Mouse (Mus musculus) neural tube, postnatal 0 days (tissue): Measurements from ENCODE around the gene Ctxn2. TPM values are rescaled to one million over a fixed set of nuclear protein-coding genes. Genes with fewer than 3 reads are reported as not detected.

Experiments used
- polyA plus RNA-seq: library from polyadenylated mRNA; unstranded; fragments of >200 nt; fragmentation: Nextera tagmentation; extraction: Ambion mirVana; gene quantifications from 2 replicates; pipeline ENCODE4 v1.2.1, GENCODE M21; 2015

Gene Ctxn2
- polyA plus RNA-seq: 62.6 and 66.3 TPM in 2 replicates

DNA sequence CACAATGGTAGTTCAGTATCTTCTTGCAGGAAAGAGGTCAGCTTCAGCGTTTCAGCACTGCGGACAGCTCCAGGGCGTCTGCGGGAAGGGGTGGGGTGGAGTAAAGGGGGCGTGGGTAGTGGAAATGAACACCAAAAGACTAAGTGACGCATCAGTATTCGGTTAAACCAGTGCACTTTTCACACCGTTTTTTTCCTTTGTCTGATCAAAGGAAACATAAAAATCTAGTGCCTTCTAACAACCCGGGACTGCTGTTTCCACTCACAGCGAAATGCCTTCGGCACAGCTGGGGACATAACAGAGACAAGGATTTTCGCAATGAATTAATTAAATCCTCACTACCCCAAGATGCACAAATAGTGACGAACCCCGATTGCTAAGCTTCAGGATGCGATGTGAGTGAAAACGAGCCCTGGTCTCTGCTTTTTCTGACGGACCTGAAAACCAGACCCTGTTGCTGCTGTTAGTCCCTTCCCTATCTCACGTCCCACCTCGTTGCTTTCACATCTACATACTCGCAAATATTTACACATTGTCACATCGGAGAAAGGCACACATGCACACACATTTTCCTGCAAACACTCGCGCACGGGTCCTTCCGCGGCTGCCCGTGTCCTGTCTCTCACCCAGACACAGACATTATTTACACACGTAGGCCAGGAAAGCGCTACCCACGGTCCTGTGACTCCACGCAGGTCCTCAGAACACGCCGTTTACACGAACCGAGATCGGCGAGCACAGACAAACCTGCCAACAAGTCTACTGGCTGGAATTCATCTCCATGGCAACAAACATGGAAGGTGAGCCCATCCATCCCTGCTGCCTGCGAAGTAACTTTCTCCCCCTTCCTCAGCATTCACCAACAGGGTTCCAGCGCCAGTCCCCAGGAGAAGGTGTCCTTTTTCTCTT, at the start of gene Ctxn2:
Gene Ctxn2 (plus strand): TSS at position 790 of the 909 bp plus-strand sequence.

GRCm38 (mm10) chr2:125123477-125123852, 13.0 kb upstream of the Ctxn2 start, which contains the start of gene Myef2:
Myef2 (minus strand) TSS chr2:125123661.

DNA sequence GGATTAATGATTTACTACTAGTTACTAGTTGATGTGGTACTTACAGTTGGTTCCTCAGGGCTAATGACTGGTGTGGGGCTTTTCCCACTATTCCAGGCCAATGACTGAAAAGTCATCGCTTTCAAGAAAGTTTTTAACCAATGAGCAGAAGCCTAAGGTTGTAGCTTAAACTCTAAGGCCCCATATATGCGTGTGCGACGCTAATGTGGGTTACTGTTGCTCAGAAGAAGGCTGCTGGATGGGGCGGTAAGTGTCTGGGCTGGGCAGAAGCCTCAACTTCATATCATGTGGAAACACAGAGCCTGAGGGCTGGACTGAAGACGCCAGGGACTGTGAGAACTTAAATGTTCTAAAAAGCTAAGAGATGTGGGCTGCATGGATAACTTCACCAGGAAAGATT, 15.9 kb downstream of the Ctxn2 start, which contains the start of gene Slc12a1:
Gene Slc12a1 (plus strand): TSS at position 118 of the 400 bp plus-strand sequence.

Other genes with a start within 250 kb of the Ctxn2 start
- 3.0 and 3.5 TPM in 2 replicates for gene Slc24a5, start 68.6 kb upstream of the Ctxn2 start, polyA plus RNA-seq
- gene Myef2, start 13.0 kb upstream of the Ctxn2 start, polyA plus RNA-seq: 130 and 133 TPM in 2 replicates
- 0.04 and 0.15 TPM in 2 replicates for gene Slc12a1, start 15.8 kb downstream of the Ctxn2 start, polyA plus RNA-seq
- 66.8 and 69.3 TPM in 2 replicates for gene Dut, start 110.5 kb downstream of the Ctxn2 start, polyA plus RNA-seq